Mouse (Mus musculus): ENCODE data around the gene Dera.
"Not testable (repeated sequence)": the region's sequence is repeated elsewhere in the genome, so short reads cannot be mapped to it uniquely, and the experiment has no call there.

Dera gene

GRCm38 (mm10) chr6:137754056-137754856 is at the start of gene Dera:
TSS of gene Dera (plus strand) at chr6:137754546.
- peak; percentile 96 for DNase-seq

DNA sequence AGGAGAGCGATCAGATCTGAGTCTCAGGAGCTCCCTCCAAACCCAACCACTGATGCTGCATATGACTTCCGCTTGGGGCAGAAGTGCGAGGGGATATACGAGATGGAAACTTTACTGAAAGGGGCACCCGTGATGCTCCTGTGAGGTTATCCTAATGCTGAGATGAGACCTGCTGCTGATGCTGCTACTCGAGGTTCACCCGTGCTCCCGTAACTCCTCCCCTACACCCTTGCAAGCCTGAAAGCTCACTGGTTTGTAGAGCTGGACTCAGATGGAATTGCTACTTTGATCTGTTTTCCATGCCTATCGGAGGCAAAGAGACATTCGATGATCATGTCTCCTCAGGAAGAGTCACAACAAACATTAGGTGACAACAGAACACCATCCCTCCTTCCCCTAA is 48.1 kb upstream of the Dera start:
- DNase-seq: no peak

- not testable (repeated sequence) for DNase-seq
Measured at GRCm38 (mm10) chr6:137708726-137709405, 45.5 kb upstream of the Dera start.

DNA sequence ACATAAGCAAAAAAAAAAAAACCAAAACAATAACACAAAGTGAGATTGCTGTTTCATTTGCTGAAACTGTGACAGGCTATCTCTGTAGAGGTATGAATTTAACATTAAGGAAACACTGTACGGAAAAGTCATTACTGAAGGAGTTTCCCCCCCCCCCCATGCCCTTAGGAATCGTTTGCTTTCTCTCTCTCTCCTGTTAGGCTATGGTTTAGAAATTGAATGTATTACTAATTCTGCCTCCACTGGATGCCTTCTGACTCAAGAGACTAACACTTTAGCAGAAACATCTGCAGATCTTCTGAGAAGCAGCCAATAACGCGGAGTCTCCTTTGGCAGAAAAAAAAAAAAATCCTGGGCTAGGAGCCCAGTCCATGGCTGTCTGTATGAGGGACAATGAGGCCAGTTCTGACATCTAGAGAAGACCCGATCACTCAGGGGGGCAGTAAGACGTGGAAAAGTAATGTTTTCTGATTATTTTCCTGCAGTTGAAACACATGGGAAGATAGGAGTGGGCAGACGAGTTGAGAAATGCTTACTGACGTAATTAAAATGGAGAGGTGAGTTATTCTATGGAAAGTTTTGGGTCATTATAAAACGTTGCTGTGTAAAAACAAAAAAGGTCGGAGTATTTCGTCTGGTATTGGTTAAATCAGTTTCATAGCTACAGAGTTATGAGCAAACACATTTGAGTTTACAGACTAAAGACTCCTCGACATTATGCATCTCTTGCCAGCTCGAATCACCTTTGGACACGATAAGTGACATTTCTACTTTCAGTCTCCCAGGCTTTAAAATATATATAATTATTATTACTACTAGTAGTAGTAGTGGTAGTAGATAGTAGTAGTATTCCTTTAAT is 43.9 kb upstream of the Dera start:
- DNase-seq: no peak

DNA sequence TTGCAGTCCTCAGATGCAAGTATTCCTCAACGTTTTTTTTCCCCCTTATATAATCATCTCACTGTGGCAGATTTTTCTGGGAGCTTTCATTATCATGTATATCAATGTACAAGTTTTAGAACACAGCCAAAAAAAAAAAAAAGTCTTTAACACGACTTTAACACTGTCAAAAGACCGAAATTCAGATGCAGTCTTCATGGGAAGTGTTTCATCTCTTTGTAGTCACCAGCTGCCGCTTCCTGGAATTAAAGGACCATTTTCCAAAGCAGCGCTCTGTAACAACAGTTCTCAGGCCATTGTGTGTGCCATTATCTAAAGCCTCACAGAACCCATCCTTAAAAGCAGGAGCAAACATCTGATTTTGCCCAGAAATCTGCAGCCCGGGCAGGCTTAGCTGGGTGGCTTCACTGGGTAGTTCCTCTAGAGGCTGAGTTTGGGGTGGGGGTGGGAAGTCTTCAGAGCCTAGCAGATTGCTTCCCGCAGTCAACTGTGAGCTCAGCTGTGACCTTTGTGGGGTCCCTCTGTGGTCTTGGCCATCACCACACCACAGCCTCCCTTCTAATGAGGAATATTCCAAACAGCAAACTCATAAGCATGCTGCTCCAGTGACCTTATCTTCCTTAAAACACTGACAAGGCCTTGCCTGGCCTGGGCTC is 41.6 kb upstream of the Dera start:
- DNase-seq: no peak

DNA sequence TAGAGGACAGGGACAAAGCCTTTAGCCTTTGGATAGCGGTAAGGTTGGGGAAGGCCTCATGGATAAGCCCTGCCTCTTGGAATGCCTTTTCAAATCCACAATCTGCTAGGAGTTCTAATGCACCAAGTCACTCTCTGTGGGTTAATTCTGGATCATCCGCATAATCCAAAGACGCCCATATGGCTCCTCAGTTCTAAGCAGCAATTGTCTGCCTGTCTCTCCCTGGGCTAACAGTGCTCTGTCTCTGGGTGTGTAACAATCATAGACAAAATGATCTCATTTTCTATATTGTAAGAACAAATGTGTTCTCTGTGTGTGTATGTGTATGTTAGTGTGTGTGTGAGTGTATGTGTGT is 41.1 kb upstream of the Dera start:
- no peak for DNase-seq

DNA sequence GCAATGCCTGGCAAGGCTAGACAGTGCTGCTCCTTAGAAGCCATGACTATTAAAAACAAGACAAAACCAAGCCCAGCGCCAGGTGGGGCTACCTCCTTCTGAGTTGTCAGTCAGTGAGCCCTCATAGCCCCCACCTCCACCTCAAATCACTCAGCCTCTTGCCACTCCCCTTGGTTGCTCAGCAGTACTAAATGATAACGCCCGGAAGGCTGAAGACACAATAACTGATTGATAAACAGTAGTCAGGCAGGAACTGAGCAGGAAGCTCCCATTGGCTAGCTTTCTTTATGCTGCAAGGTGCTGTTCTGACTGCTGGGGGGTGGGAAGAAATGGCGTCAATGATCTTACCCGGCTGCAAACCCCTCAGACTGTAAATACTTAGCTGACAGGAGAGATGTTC is 37.5 kb upstream of the Dera start:
- no peak for DNase-seq

DNA sequence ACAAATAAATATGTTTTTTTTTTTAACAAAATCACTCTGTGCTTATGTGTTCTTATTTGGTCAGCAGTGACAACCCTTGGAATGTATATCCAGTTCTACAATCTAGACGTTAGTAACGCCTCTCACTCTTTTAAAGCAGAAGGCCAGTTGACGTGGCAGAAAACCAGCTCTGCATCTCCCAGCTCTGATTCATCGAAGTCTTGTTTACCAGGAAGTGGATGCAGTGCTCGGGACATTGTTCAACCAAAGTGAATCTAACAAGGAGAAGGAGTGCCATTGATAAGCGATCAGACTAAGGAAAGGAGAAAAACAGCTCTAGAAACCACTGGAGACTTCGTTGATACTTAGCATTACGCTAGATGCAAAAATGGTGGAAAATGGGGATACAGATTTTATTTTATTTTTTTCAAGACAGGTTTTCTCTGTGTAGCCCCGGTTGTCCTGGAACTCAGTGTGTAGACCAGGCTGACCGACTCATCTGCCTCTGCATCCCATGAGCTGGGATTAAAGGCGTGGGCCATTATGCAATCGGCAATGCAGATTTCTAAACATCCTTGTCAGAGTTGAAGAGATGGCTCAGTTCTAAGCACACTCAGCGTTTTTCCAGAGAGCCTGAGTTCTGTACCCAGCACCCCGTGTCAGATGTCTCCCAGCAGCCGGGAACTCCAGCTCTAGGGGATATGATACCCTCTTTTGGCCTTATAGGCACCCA is 32.0 kb upstream of the Dera start:
- DNase-seq: no peak

DNA sequence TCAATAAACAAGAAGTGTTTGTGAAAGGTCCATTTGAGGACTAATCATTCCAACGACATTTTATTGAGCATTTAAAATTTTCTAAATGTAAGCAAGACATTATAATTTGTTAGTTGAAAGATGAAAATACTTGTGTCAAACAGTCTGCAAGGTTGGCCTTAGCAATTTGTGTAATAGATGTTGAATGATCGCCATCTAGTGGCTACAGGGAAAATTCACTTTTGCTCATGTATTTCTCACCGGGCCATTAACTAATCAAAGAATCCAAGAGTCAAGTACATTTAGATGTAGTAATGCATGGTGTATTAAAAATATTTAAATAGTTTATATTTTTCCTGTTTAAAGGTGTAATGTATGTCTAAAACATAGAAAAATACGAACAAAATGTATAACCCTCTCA is 30.4 kb upstream of the Dera start:
- peak; percentile 61 for DNase-seq

DNA sequence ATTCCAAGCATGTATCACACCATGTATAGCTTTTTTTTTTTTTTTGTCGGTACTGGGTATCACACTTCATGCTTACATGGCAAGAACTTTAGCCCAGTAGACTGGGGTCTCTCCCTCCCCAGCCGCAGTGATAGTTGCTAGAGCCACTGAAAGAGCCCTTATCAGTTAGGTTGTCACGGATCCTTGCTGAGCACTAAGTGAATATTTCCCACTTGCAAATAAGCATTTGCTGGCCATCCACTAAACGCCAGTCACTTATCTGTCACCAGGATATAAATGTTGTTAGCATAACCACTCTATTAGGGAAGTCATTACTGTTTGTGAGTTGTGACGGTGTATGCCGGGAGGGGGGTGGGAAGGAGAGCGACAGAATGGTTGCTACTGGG is 19.9 kb upstream of the Dera start:
- peak; percentile 22 for DNase-seq

DNA sequence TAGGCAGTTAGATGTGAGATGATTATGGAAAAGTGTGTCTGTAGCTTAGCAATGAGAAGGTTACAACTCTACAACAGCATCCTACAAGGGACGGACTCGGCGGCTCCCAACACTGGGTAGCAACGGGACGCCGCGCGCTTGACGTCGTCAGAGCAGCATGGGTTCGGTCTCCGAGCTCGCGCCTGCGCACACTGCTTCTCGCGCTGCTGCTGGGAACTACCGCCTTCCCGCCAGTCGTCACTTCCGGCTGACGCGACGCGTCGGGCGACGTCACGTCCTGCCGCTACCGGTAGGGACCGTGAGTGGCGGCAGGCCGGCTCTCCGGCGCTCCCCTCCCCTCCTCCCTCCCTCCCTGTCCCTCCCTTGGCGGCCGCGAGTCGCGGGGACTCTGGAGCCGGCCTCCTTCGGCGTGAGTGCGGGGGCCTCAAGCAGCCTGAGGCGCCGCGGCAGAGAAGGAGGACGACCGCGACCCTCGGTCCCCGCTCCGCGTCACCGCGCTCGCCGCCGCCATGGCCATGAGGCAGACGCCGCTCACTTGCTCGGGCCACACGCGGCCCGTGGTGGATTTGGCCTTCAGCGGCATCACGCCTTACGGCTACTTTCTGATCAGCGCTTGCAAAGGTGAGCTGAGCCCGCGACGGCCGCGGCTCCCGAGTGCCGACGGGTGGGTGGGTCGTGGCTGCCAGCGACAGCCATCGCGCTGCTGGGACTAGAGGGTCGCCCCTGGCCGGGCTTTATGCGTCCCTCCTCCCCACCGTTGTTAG is 19.3 kb upstream of the Dera start, which contains the start of gene Strap:
Strap (plus strand) TSS at position 233 of the 764 bp plus-strand sequence.
- DNase-seq: peak; percentile 93

- no peak for DNase-seq
Measured at GRCm38 (mm10) chr6:137735671-137736238, 18.6 kb upstream of the Dera start.

DNA sequence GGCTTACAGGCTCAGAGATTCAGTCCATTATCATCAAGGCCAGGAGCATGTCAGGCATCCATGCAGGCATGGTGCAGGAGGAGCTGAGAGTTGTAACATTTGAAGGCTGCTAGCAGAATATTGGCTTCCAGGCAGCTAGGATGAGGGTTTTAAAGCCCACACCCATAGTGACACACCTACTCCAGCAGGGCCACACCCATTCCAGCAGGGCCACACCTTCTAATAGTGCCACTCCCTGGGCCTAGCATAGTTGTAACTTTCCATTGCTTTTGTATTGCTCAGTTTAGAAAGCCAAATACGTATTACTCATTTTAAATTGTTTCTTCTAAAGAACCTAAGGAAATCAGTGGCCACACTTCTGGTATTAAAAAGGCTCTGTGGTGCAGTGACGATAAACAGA is 13.4 kb upstream of the Dera start:
- DNase-seq: no peak

DNA sequence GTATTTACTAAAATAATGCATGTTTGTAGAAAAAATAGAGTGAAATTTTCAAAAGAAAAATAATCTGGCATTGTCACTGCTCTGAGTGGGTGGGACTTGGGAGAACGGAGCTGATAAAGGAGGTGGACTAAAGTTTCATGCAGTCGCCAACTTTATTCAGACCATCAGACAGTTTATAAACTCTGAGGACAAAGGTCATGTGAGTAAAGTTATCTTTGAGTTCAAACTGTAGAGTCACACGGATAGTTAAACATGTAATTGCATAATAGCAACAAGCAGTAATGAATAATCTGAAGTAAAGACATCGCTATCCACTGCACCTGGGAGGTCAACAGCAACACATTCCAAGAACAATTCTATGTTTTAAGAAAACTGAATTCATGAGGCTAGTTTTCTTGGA is 9.6 kb upstream of the Dera start:
- peak; percentile 45 for DNase-seq

GRCm38 (mm10) chr6:137747174-137747928 is 7.0 kb upstream of the Dera start:
- DNase-seq: peak; percentile 40

GRCm38 (mm10) chr6:137751551-137752274 is 2.6 kb upstream of the Dera start:
- peak; percentile 82 for DNase-seq

- no peak for DNase-seq
Measured at GRCm38 (mm10) chr6:137752275-137752655, 2.1 kb upstream of the Dera start.

DNA sequence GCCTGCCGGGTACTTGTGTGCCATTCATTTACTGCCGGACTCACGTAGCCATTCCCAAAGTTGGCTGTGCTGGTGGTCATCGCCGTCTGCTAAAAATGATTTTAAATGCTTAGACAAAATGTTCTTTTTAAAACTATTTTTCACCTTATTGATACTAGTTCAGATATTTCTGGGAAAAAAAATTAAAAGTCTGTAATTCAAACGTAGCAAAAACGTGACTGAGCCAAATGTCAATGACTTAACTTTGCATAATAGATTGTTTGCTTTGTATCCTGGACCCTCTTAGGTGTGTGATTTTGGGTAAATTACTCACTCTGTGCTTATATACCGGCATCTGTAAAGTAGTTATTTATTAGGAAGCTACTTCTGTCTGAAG is 499 bp downstream of the Dera start:
- DNase-seq: no peak

GRCm38 (mm10) chr6:137756310-137756709 is 2.0 kb downstream of the Dera start:
- peak; percentile 53 for DNase-seq

GRCm38 (mm10) chr6:137757891-137758290 is 3.5 kb downstream of the Dera start:
- no peak for DNase-seq

Measured in kidney, adult 9 months (tissue).